Mouse (Mus musculus) cerebellum, adult 8-10 months (tissue): Measurements from ENCODE around the gene Cdc42bpb.

Source experiments
- DNase-seq: peaks from one replicate; pipeline ENCODE4 v3.0.0; 2022

Gene Cdc42bpb

GRCm38 (mm10) chr12:111385883-111386641, 8.5 kb upstream of the Cdc42bpb start:
- no peak for DNase-seq

GRCm38 (mm10) chr12:111378812-111379211, 1.3 kb upstream of the Cdc42bpb start:
- no peak for DNase-seq

GRCm38 (mm10) chr12:111377986-111378490, 520 bp upstream of the Cdc42bpb start:
- no peak for DNase-seq

- peak; percentile 45 for DNase-seq
These were observed 639 bp downstream of the Cdc42bpb start for GRCm38 (mm10) chr12:111376826-111377331.

- DNase-seq, result no peak
These were observed 1.5 kb downstream of the Cdc42bpb start for GRCm38 (mm10) chr12:111376053-111376452.

- no peak for DNase-seq
These were observed 2.0 kb downstream of the Cdc42bpb start for GRCm38 (mm10) chr12:111375559-111375958.

GRCm38 (mm10) chr12:111374727-111375126, 2.8 kb downstream of the Cdc42bpb start:
- no peak for DNase-seq

GRCm38 (mm10) chr12:111373411-111373810, 4.1 kb downstream of the Cdc42bpb start:
- DNase-seq, result no peak

- no peak for DNase-seq
These were observed 5.6 kb downstream of the Cdc42bpb start for GRCm38 (mm10) chr12:111371905-111372304.

GRCm38 (mm10) chr12:111370249-111370648, 7.3 kb downstream of the Cdc42bpb start:
- no peak for DNase-seq

- no peak for DNase-seq
These were observed 10.5 kb downstream of the Cdc42bpb start for GRCm38 (mm10) chr12:111367065-111367464.

- no peak for DNase-seq
These were observed 13.3 kb downstream of the Cdc42bpb start for GRCm38 (mm10) chr12:111364234-111364633.

GRCm38 (mm10) chr12:111361319-111362098, 16.0 kb downstream of the Cdc42bpb start:
- DNase-seq, result no peak

- peak; percentile 59 for DNase-seq
These were observed 16.8 kb downstream of the Cdc42bpb start for GRCm38 (mm10) chr12:111360671-111361070.

GRCm38 (mm10) chr12:111356216-111356615, 21.3 kb downstream of the Cdc42bpb start:
- no peak for DNase-seq

GRCm38 (mm10) chr12:111354142-111354541, 23.4 kb downstream of the Cdc42bpb start:
- no peak for DNase-seq

- DNase-seq, result no peak
These were observed 24.0 kb downstream of the Cdc42bpb start for GRCm38 (mm10) chr12:111353439-111353915.

GRCm38 (mm10) chr12:111353008-111353407, 24.5 kb downstream of the Cdc42bpb start:
- no peak for DNase-seq

- DNase-seq, result no peak
These were observed 25.0 kb downstream of the Cdc42bpb start for GRCm38 (mm10) chr12:111352520-111352919.

GRCm38 (mm10) chr12:111349540-111350231, 27.8 kb downstream of the Cdc42bpb start:
- no peak for DNase-seq

- no peak for DNase-seq
These were observed 33.6 kb downstream of the Cdc42bpb start for GRCm38 (mm10) chr12:111343956-111344355.

- DNase-seq, result no peak
These were observed 36.8 kb downstream of the Cdc42bpb start for GRCm38 (mm10) chr12:111340692-111341091.

- no peak for DNase-seq
These were observed 39.6 kb downstream of the Cdc42bpb start for GRCm38 (mm10) chr12:111337864-111338354.
